19 mouse cellular contexts compared by ENCODE assay signal in genomic region chr8:36339449-36339848, GRCm38 (mm10).
"Had no signal": no experiment of that assay in that cellular context is flagged by ENCODE, and none has a peak within 500 bp of the region (broad histone marks: within the 10 kb centered on the region; RNA-seq: fewer than 3 reads in every experiment).

No protein-coding gene starts in this region.

- H3K4me3 ChIP-seq: midbrain, embryonic 10.5 days; midbrain, embryonic 12.5 days; myocyte; neural tube, embryonic 13.5 days; neural tube, embryonic 15.5 days had no signal

- H3K4me1 ChIP-seq: midbrain, embryonic 10.5 days; midbrain, embryonic 12.5 days had no signal

- H3K4me2 ChIP-seq: lung, embryonic 14.5 days; midbrain, embryonic 12.5 days; neural tube, embryonic 13.5 days; neural tube, embryonic 15.5 days had no signal

- ATAC-seq: midbrain, embryonic 16.5 days had no signal

- DNase-seq: lung, adult 18-20 months; lung, embryonic 14.5 days; lung, postnatal 10 days; lung, postnatal 4 days; midbrain, embryonic 14.5 days; retina, postnatal 1 day; right cerebral cortex, adult 18-20 months; right cerebral cortex, postnatal 25 days; right cerebral cortex, postnatal 4 days; spleen, adult 18-20 months; thymus, adult 18-20 months; thymus, postnatal 14 days; thymus, postnatal 36 days had no signal

- H3K27me3 ChIP-seq: midbrain, embryonic 12.5 days; neural tube, embryonic 13.5 days; neural tube, embryonic 15.5 days had no signal

- H3K9ac ChIP-seq: lung, embryonic 14.5 days; midbrain, embryonic 12.5 days; neural tube, embryonic 13.5 days; neural tube, embryonic 15.5 days had no signal

- H3K9me3 ChIP-seq: midbrain, embryonic 10.5 days; midbrain, embryonic 12.5 days; neural tube, embryonic 13.5 days; neural tube, embryonic 15.5 days had no signal

- H3K36me3 ChIP-seq: midbrain, embryonic 10.5 days; midbrain, embryonic 12.5 days; neural tube, embryonic 13.5 days; neural tube, embryonic 15.5 days had no signal

- H3K27ac ChIP-seq: midbrain, embryonic 10.5 days; midbrain, embryonic 12.5 days; neural tube, embryonic 13.5 days; neural tube, embryonic 15.5 days had no signal
